Mouse (Mus musculus): ENCODE results near the gene Myt1l. TPM values are rescaled to one million over a fixed set of nuclear protein-coding genes. Genes with fewer than 3 reads are reported as not detected.
A peak's percentile ranks its signal among the peaks of the same experiment; 100 is the strongest.

The Myt1l gene
- polyA plus RNA-seq, 1 experiment from 2014 or later: 96.6 TPM

DNA sequence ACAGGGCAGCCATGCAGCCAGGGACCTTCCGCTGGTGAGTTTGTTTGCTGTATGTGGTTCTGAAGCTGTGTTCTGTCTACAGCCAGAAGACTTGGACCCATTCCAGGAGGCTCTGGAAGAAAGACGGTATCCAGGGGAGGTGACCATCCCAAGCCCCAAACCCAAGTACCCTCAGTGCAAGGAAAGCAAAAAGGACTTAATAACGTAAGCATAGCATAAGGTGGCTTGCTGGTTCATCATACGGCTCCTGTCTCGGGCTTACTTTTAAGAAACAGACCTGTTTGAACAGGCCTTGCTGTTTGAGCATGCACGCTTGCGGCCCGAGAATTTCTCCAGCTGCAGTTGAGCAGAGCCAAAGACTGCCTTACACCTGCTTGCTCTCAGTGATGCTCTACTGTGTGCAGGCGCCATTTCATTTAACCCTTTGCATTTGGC, 326.0 kb downstream of the Myt1l start:
- H3K9ac ChIP-seq (ENCODE audit: low read length): no peak overlapping the region
- H3K27me3 ChIP-seq (replicated peaks; ENCODE audit: control insufficient read depth, insufficient read depth, low read length): no peaks in the 10 kb centered on the region
- peak; percentile 50 for DNase-seq (ENCODE audit: low spot score)
- peaks cover 35% of the 10 kb centered on the region for H3K36me3 ChIP-seq (ENCODE audit: control insufficient read depth, insufficient read depth, low read length)
- H3K4me3 ChIP-seq (ENCODE audit: low read depth, low read length): no peak overlapping the region
- no peak overlapping the region for H3K4me2 ChIP-seq (ENCODE audit: low read length)
- H3K27ac ChIP-seq (ENCODE audit: low read depth, low read length): no peak overlapping the region
- WGBS: 66% methylated on average over 9 of the region's 9 CpGs
- peak; percentile 61 for ATAC-seq
- no peaks in the 10 kb centered on the region for H3K9me3 ChIP-seq (replicated peaks; ENCODE audit: control insufficient read depth, low read length)
- H3K4me1 ChIP-seq (ENCODE audit: control insufficient read depth, insufficient read depth, low read length): peaks cover 5% of the 10 kb centered on the region; the same call in 1 of the 2 replicates

- Histone ChIP-seq H3K4me2 (ENCODE audit: low read length) (no peak overlapping the region), H3K36me3 (ENCODE audit: control insufficient read depth, insufficient read depth, low read length) (peaks cover 35% of the 10 kb centered on the region), H3K9ac (ENCODE audit: low read length) (no peak overlapping the region), H3K4me1 (ENCODE audit: control insufficient read depth, insufficient read depth, low read length) (peaks cover 5% of the 10 kb centered on the region; the same call in 1 of the 2 replicates), H3K9me3 (replicated peaks; ENCODE audit: control insufficient read depth, low read length) (no peaks in the 10 kb centered on the region), H3K4me3 (ENCODE audit: low read depth, low read length) (no peak overlapping the region), H3K27ac (ENCODE audit: low read depth, low read length) (no peak overlapping the region), H3K27me3 (replicated peaks; ENCODE audit: control insufficient read depth, insufficient read depth, low read length) (no peaks in the 10 kb centered on the region)
- ATAC-seq (peak; percentile 76), DNase-seq (ENCODE audit: low spot score) (peak; percentile 82)
- 17% methylated on average over 5 of the region's 5 CpGs for WGBS
These were observed 326.8 kb downstream of the Myt1l start for GRCm38 (mm10) chr12:29855007-29855406.

GRCm38 (mm10) chr12:29860986-29861385, 332.8 kb downstream of the Myt1l start:
- H3K9me3 ChIP-seq (replicated peaks; ENCODE audit: control insufficient read depth, low read length): no peaks in the 10 kb centered on the region
- no peaks in the 10 kb centered on the region for H3K27me3 ChIP-seq (replicated peaks; ENCODE audit: control insufficient read depth, insufficient read depth, low read length)
- no peak overlapping the region for H3K4me2 ChIP-seq (ENCODE audit: low read length)
- 15% methylated on average over 2 of the region's 2 CpGs for WGBS
- no peak for DNase-seq (ENCODE audit: low spot score)
- peaks cover 25% of the 10 kb centered on the region for H3K36me3 ChIP-seq (ENCODE audit: control insufficient read depth, insufficient read depth, low read length)
- H3K27ac ChIP-seq (ENCODE audit: low read depth, low read length): no peak overlapping the region
- no peaks in the 10 kb centered on the region for H3K4me1 ChIP-seq (ENCODE audit: control insufficient read depth, insufficient read depth, low read length)
- no peak overlapping the region for H3K9ac ChIP-seq (ENCODE audit: low read length)
- no peak overlapping the region for H3K4me3 ChIP-seq (ENCODE audit: low read depth, low read length)
- ATAC-seq: no peak

- peaks cover 20% of the 10 kb centered on the region for H3K4me1 ChIP-seq (ENCODE audit: control insufficient read depth, insufficient read depth, low read length)
- no peak overlapping the region for H3K4me3 ChIP-seq (ENCODE audit: low read depth, low read length)
- no peak for ATAC-seq
- no peaks in the 10 kb centered on the region for H3K27me3 ChIP-seq (replicated peaks; ENCODE audit: control insufficient read depth, insufficient read depth, low read length)
- H3K27ac ChIP-seq (ENCODE audit: low read depth, low read length): 0 out of 2 replicates have a peak overlapping the region, but pooled peaks have one; percentile 4
- WGBS: 66% methylated on average over 4 of the region's 4 CpGs
- H3K4me2 ChIP-seq (ENCODE audit: low read length): no peak overlapping the region
- no peak overlapping the region for H3K9ac ChIP-seq (ENCODE audit: low read length)
- peaks cover 6% of the 10 kb centered on the region; the same call in 1 of the 2 replicates for H3K36me3 ChIP-seq (ENCODE audit: control insufficient read depth, insufficient read depth, low read length)
- no peaks in the 10 kb centered on the region for H3K9me3 ChIP-seq (replicated peaks; ENCODE audit: control insufficient read depth, low read length)
- DNase-seq (ENCODE audit: low spot score): peak; percentile 47
These were observed 340.1 kb downstream of the Myt1l start for GRCm38 (mm10) chr12:29868295-29868694.

GRCm38 (mm10) chr12:29868781-29869180, 340.6 kb downstream of the Myt1l start:
- Histone ChIP-seq H3K9ac (ENCODE audit: low read length) (no peak overlapping the region), H3K4me1 (ENCODE audit: control insufficient read depth, insufficient read depth, low read length) (peaks cover 24% of the 10 kb centered on the region), H3K36me3 (ENCODE audit: control insufficient read depth, insufficient read depth, low read length) (peaks cover 6% of the 10 kb centered on the region; the same call in 1 of the 2 replicates), H3K4me2 (ENCODE audit: low read length) (no peak overlapping the region), H3K27me3 (replicated peaks; ENCODE audit: control insufficient read depth, insufficient read depth, low read length) (no peaks in the 10 kb centered on the region), H3K27ac (ENCODE audit: low read depth, low read length) (no peak overlapping the region), H3K9me3 (replicated peaks; ENCODE audit: control insufficient read depth, low read length) (no peaks in the 10 kb centered on the region), H3K4me3 (ENCODE audit: low read depth, low read length) (no peak overlapping the region)
- DNase-seq (ENCODE audit: low spot score): no peak
- 86% methylated on average over 9 of the region's 9 CpGs for WGBS
- no peak for ATAC-seq

GRCm38 (mm10) chr12:29872156-29872815, 344.1 kb downstream of the Myt1l start:
- 3% methylated on average over 7 of the region's 7 CpGs for WGBS
- Histone ChIP-seq H3K36me3 (ENCODE audit: control insufficient read depth, insufficient read depth, low read length) (peaks cover 3% of the 10 kb centered on the region; the same call in 1 of the 2 replicates), H3K4me1 (ENCODE audit: control insufficient read depth, insufficient read depth, low read length) (peaks cover 24% of the 10 kb centered on the region), H3K4me2 (ENCODE audit: low read length) (peak overlapping the region; percentile 36), H3K27me3 (replicated peaks; ENCODE audit: control insufficient read depth, insufficient read depth, low read length) (no peaks in the 10 kb centered on the region), H3K4me3 (ENCODE audit: low read depth, low read length) (no peak overlapping the region), H3K9me3 (replicated peaks; ENCODE audit: control insufficient read depth, low read length) (no peaks in the 10 kb centered on the region), H3K27ac (ENCODE audit: low read depth, low read length) (peak overlapping the region; percentile 94), H3K9ac (ENCODE audit: low read length) (peak overlapping the region; percentile 51)
- ATAC-seq: peak; percentile 99
- DNase-seq (ENCODE audit: low spot score): peak; percentile 98

GRCm38 (mm10) chr12:29873281-29873772, 345.1 kb downstream of the Myt1l start:
- DNase-seq (ENCODE audit: low spot score) (no peak), ATAC-seq (no peak)
- H3K4me1 ChIP-seq (ENCODE audit: control insufficient read depth, insufficient read depth, low read length): peaks cover 24% of the 10 kb centered on the region
- H3K4me2 ChIP-seq (ENCODE audit: low read length): no peak overlapping the region
- 60% methylated on average over 1 of the region's 1 CpGs for WGBS
- peak overlapping the region; percentile 51 for H3K9ac ChIP-seq (ENCODE audit: low read length)
- H3K27ac ChIP-seq (ENCODE audit: low read depth, low read length): peak overlapping the region; percentile 94
- H3K36me3 ChIP-seq (ENCODE audit: control insufficient read depth, insufficient read depth, low read length): peaks cover 3% of the 10 kb centered on the region; the same call in 1 of the 2 replicates
- H3K4me3 ChIP-seq (ENCODE audit: low read depth, low read length): no peak overlapping the region
- H3K27me3 ChIP-seq (replicated peaks; ENCODE audit: control insufficient read depth, insufficient read depth, low read length): no peaks in the 10 kb centered on the region
- no peaks in the 10 kb centered on the region for H3K9me3 ChIP-seq (replicated peaks; ENCODE audit: control insufficient read depth, low read length)

DNA sequence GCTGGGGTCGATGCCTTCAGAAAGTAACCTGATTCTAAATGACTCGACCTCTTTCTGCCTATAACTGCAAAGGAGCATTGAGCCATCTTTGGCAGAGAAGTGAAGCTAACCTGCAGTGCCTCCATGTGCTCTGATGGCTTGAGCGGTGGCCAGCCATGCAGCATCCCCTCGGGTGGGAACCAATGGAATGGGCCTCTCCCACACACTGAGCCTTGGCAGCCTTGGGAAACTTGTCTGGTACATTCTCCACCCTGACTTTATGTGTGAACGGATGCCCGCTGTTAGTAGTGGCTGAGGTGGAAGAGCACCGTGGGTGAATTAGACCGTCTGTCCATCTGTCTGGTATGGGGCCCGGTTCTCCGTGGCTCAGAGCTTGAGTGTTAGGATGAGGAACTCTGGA, 349.8 kb downstream of the Myt1l start:
- Histone ChIP-seq H3K4me2 (ENCODE audit: low read length) (no peak overlapping the region), H3K9ac (ENCODE audit: low read length) (no peak overlapping the region), H3K9me3 (replicated peaks; ENCODE audit: control insufficient read depth, low read length) (no peaks in the 10 kb centered on the region), H3K4me3 (ENCODE audit: low read depth, low read length) (no peak overlapping the region), H3K36me3 (ENCODE audit: control insufficient read depth, insufficient read depth, low read length) (0 out of 2 replicates have a peak, but pooled peaks cover 11% of the 10 kb centered on the region), H3K27ac (ENCODE audit: low read depth, low read length) (no peak overlapping the region), H3K4me1 (ENCODE audit: control insufficient read depth, insufficient read depth, low read length) (peaks cover 22% of the 10 kb centered on the region), H3K27me3 (replicated peaks; ENCODE audit: control insufficient read depth, insufficient read depth, low read length) (no peaks in the 10 kb centered on the region)
- 91% methylated on average over 10 of the region's 10 CpGs for WGBS
- ATAC-seq: no peak
- no peak for DNase-seq (ENCODE audit: low spot score)

All from forebrain, embryonic 14.5 days (tissue).